Mouse (Mus musculus) midbrain, embryonic 12.5 days (tissue): ENCODE results near the gene Eif2ak2. TPM values are rescaled to one million over a fixed set of nuclear protein-coding genes. Genes with fewer than 3 reads are reported as not detected.

Experiments
- ATAC-seq: fragments of 200-750 bp; cut with Nextera tagmentation; 2 replicates; pipeline ENCODE4 v1.8.0; 2017; ENCODE audit warnings: low read depth, moderate TSS enrichment, moderate library complexity; ENCODE audit not compliant: low FRiP score
- H3K27ac ChIP-seq: fragments of 300-500 bp; sonication (generic); replicated peaks from 2 replicates; pipeline ENCODE4 v1.5.1; 2016; ENCODE audit warnings: mild to moderate bottlenecking
- H3K27me3 ChIP-seq: fragments of 300-500 bp; sonication (generic); 2 replicates; pipeline ENCODE4 v1.6.1; 2016; ENCODE audit warnings: mild to moderate bottlenecking
- H3K36me3 ChIP-seq: fragments of 300-500 bp; sonication (generic); 2 replicates; pipeline ENCODE4 v1.6.1; 2016
- H3K4me1 ChIP-seq: fragments of 300-500 bp; sonication (generic); 2 replicates; pipeline ENCODE4 v1.6.1; 2016
- H3K4me2 ChIP-seq: fragments of 300-500 bp; sonication (generic); replicated peaks from 2 replicates; pipeline ENCODE4 v1.6.1; 2016; ENCODE audit warnings: mild to moderate bottlenecking, moderate library complexity
- H3K4me3 ChIP-seq: fragments of 300-500 bp; sonication (generic); 2 replicates; pipeline ENCODE4 v1.5.1; 2016; ENCODE audit warnings: mild to moderate bottlenecking
- H3K9ac ChIP-seq: fragments of 300-500 bp; sonication (generic); replicated peaks from 2 replicates; pipeline ENCODE4 v1.6.1; 2016; ENCODE audit warnings: mild to moderate bottlenecking, moderate library complexity
- H3K9me3 ChIP-seq: fragments of 300-500 bp; sonication (generic); 2 replicates; pipeline ENCODE4 v1.6.1; 2016; ENCODE audit warnings: mild to moderate bottlenecking
- WGBS: fragments of 180-500 bp; shearing (Covaris S2); methylation state at CpG from one replicate; pipeline ENCODE4 v1.1.7; 2016; 5-methylcytosine and 5-hydroxymethylcytosine counted together
- polyA plus RNA-seq: library from polyadenylated mRNA; unstranded; fragments of >200 nt; fragmentation: Nextera tagmentation; extraction: Ambion mirVana; gene quantifications from 2 replicates; pipeline ENCODE4 v1.2.1, GENCODE M21; 2016

Eif2ak2 gene
- polyA plus RNA-seq, 1 experiment from 2014 or later, result 7.0 TPM

DNA sequence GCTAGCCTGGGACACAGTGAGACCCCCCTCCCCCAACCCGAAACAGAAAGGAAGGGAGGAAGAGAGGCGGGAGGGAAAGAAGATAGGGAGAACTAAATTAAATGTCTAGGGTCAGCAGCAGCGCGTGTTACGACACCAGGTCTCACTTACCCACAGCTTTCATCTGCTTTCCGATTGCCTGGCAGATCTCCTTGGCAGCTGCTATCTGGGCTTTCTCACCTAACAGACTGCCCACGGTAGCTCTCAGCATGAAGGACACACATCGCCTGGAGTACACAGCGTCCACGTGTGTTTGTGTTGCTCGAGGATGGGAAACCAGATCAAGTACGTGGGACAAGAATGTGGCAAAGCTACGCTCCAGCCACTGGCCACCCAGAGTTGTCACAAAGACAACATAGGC, 58.0 kb downstream of the Eif2ak2 start:
- Histone ChIP-seq H3K27ac (no peak overlapping the region), H3K9me3 (no peaks in the 10 kb centered on the region), H3K36me3 (peaks cover 68% of the 10 kb centered on the region), H3K4me3 (no peak overlapping the region), H3K4me2 (no peak overlapping the region), H3K4me1 (no peaks in the 10 kb centered on the region), H3K9ac (no peak overlapping the region), H3K27me3 (no peaks in the 10 kb centered on the region)
- 92% methylated on average over 13 of the region's 13 CpGs for WGBS
- ATAC-seq, result no peak

DNA sequence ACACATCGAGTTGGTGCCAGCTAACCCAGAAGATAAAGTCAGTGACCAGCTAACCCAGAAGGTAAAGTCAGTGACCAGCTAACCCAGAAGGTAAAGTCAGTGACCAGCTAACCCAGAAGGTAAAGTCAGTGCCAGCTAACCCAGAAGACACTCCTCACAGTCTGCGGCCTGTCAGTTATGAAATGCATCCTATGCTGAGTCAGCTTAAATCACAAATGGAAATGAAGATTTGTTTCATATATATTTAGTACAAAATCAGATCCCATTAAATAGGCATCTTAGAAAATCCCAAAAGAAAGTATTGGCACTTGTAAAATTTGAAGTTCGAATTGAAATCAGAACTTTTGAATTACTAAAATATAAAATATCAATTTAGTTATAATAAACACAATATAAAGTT, 72.8 kb downstream of the Eif2ak2 start:
- Histone ChIP-seq H3K4me2 (no peak overlapping the region), H3K9me3 (no peaks in the 10 kb centered on the region), H3K9ac (no peak overlapping the region), H3K27me3 (no peaks in the 10 kb centered on the region), H3K4me1 (no peaks in the 10 kb centered on the region), H3K27ac (no peak overlapping the region), H3K36me3 (peaks cover 43% of the 10 kb centered on the region), H3K4me3 (no peak overlapping the region)
- WGBS, result 96% methylated on average over 3 of the region's 3 CpGs
- no peak for ATAC-seq

DNA sequence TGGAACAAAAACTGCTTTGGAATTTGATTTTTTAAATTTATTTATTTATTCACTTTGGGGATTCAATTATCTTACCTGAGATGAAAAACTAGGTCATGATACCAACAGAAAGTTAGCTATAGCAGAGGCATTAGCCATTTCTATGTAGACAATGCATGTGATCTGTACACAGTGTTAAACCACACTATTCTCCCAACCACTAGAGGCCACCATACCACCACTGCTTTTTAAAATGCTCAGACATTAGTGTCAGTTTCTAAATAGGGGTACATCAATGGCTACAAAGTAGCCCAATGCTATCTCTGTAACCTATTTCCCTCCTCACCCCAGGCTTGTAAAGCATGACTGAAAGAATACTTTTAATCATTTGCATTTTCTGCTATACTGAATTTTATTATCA, 73.4 kb downstream of the Eif2ak2 start:
- Histone ChIP-seq H3K9me3 (no peaks in the 10 kb centered on the region), H3K27ac (no peak overlapping the region), H3K4me3 (no peak overlapping the region), H3K4me2 (no peak overlapping the region), H3K36me3 (peaks cover 46% of the 10 kb centered on the region), H3K9ac (no peak overlapping the region), H3K27me3 (no peaks in the 10 kb centered on the region), H3K4me1 (no peaks in the 10 kb centered on the region)
- no peak for ATAC-seq

Other genes starting within 250 kb of the Eif2ak2 start
- 7.8 and 10.3 TPM in 2 replicates for gene Strn, start 145.4 kb downstream of the Eif2ak2 start, polyA plus RNA-seq
- 22.0 and 23.3 TPM in 2 replicates for gene Heatr5b, start 47.2 kb downstream of the Eif2ak2 start, polyA plus RNA-seq
- 44.6 and 48.2 TPM in 2 replicates for gene Gpatch11, start 47.0 kb downstream of the Eif2ak2 start, polyA plus RNA-seq
- gene Sult6b1, start 24.4 kb upstream of the Eif2ak2 start, polyA plus RNA-seq, result 0.08 TPM in 1 of 2 replicates, not detected in the other
- gene Cebpzos, start 33.9 kb upstream of the Eif2ak2 start, polyA plus RNA-seq, result 112 and 113 TPM in 2 replicates
- gene Cebpz, start 54.5 kb upstream of the Eif2ak2 start, polyA plus RNA-seq, result 62.1 and 67.7 TPM in 2 replicates
- gene Ndufaf7, start 54.6 kb upstream of the Eif2ak2 start, polyA plus RNA-seq, result 52.2 and 54.8 TPM in 2 replicates
- gene Prkd3, start 138.2 kb upstream of the Eif2ak2 start, polyA plus RNA-seq, result 43.0 and 43.1 TPM in 2 replicates
- gene Qpct, start 169.3 kb upstream of the Eif2ak2 start, polyA plus RNA-seq, result 7.9 and 9.8 TPM in 2 replicates